Mouse (Mus musculus): ENCODE measurements around the gene 1700012B09Rik. TPM values are rescaled to one million over a fixed set of nuclear protein-coding genes. Genes with fewer than 3 reads are reported as not detected.

1700012B09Rik gene
- not detected for total RNA-seq (2023)

GRCm38 (mm10) chr9:14770803-14771471 lies at the start of gene 1700012B09Rik:
Gene 1700012B09Rik, minus strand, starts transcription at chr9:14771030.

DNA sequence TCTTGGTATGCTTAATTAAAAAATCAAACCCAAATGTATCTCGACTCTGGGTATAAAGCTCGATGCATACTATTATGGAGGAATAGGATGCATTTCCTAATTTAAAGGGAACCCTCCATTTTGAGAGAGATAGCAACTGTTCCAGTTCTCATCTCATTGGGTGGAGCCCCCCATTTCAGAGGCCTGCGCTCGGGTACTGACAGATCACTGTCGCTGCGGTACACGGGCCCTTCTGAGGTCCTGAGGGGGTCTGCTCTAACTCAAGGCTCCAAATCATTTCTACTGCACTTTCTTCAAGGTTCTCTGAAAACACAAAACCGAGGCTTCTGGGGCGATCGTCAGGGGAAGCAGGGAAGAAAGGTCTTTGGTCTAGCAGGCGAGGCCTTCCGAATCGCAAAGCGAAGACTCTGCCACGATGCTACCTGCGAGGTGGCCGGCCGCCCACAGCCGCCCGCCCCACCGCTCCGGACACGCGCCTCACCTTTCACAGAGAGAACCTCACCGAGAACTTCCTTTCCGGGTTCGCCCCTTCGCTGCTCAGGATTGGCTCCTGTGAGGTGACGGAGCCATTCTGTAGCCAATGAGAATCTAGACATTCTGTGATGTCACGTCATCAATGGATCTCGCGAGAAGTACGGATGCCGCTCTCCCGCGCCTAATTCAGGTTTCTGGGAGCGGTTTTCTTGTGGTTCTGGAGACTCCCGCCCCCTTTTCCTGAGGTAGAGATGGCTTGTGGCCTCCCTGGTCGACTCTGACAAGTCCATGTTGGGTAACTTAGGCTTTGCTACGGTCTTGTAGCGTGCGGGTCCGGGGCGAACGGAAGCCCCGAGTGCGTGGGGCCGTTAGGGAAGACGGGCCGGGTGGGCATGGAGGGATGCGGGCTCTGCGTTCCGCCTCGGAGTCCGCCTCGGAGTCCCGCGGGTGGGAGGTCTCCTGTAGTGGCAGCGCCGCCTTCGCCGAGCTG lies 13.5 kb upstream of the 1700012B09Rik start, which contains the start of the genes Mre11a and Ankrd49:
Mre11a (plus strand) TSS at position 616 of the 964 bp plus-strand sequence.
Ankrd49 (minus strand) TSS at position 818 of the 964 bp plus-strand sequence.

DNA sequence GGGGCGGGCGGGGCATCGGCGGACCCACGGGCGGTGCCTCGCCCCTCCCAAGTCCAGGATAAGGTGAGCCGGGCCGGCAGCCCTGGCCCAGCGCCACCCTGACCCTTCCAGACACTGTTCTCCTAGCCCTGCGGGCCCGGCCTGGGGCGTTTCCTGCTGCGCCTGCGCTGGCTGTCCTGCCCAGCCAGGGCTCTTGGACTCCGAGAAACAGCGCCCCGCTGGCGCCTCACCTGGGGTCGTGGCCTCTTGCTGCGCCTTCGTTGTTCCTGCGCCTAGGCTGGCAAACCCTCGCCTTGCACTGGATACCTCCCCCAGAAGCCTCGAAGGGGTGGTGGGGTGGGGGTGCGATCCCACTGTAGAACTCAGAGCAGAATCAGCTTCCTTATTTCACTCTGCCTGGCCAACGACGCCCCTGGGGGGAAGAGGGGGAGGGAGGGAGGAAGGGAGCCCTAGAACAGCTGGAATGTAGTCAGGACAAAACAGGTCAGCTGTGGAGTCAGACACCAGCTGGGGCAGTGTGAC lies 18.8 kb downstream of the 1700012B09Rik start, which contains the start of gene Fut4:
Fut4 (minus strand) TSS at position 393 of the 522 bp plus-strand sequence.

GRCm38 (mm10) chr9:14740151-14740924 lies 30.5 kb downstream of the 1700012B09Rik start, which contains the start of gene Piwil4:
Gene Piwil4, minus strand, starts transcription at chr9:14740733.

Other genes starting within 250 kb of the 1700012B09Rik start
- under 1 TPM; 0.09 to 0.47 TPM for gene Amotl1, start 126.0 kb downstream of the 1700012B09Rik start, total RNA-seq (2023)
- under 1 TPM in 1 of 2 experiments, not detected in 1; 0.33 TPM for gene Piwil4, start 30.3 kb downstream of the 1700012B09Rik start, total RNA-seq (2023)
- 10 to 100 TPM; 19.8 to 21.0 TPM for gene Fut4, start 18.6 kb downstream of the 1700012B09Rik start, total RNA-seq (2023)
- 10 to 100 TPM; 30.7 to 31.9 TPM for gene Mre11a, start 13.6 kb upstream of the 1700012B09Rik start, total RNA-seq (2023)
- gene Ankrd49, start 13.8 kb upstream of the 1700012B09Rik start, total RNA-seq (2023): 10 to 100 TPM; 24.3 to 26.0 TPM
- gene Gpr83, start 89.2 kb upstream of the 1700012B09Rik start, total RNA-seq (2023): under 1 TPM; 0.47 to 0.55 TPM
- not detected for gene Izumo1r, start 132.9 kb upstream of the 1700012B09Rik start, total RNA-seq (2023)

Data from monocyte, adult 59 days (primary cell).